ENCODE assay signal across 8 mouse cellular contexts in genomic region chr8:84944478-84945160, GRCm38 (mm10). TPM values are rescaled to one million over a fixed set of nuclear protein-coding genes. Genes with fewer than 3 reads are reported as not detected.
DNase-seq lines count a peak whose midpoint lies in the region; ATAC-seq and TF ChIP-seq lines count a peak whose summit lies in the region.

No protein-coding gene starts in this region.

- TF ChIP-seq POLR2A in CH12.LX (IDR thresholded peaks at IDR 0.05; ENCODE audit: low read depth, low read length): no peak

- dilution Hi-C loops in CH12.LX (cut with MboI; ENCODE audit: extremely low pct_ligation_motif_present, extremely low pct_unique_long_range_greater_than_20kb, low sequenced_read_pairs): no loop called here

- 4% methylated on average over 26 of the region's 26 CpGs for WGBS in embryonic facial prominence, embryonic 11.5 days
- 2% methylated on average over 26 of the region's 26 CpGs for WGBS in hindbrain, embryonic 13.5 days
- WGBS in midbrain, embryonic 12.5 days: 2% methylated on average over 26 of the region's 26 CpGs
- 3% methylated on average over 26 of the region's 26 CpGs for WGBS in stomach, postnatal 0 days

- in situ Hi-C loops in CH12.LX (cut with MboI; ENCODE audit: low pct_ligation_motif_present, low pct_unique_long_range_greater_than_20kb, low sequenced_read_pairs): no loop called here

- H3K4me3 ChIP-seq in CH12.LX (replicated peaks in 1 of 3; ENCODE audit: low read depth in 2 of 3, low read length in 2 of 3, poor library complexity in 1 of 3): no peak overlapping the region
- 0 out of 2 replicates have a peak overlapping the region, but pooled peaks have one; percentile 5 for H3K4me3 ChIP-seq in embryonic facial prominence, embryonic 11.5 days (ENCODE audit: low read depth, low read length)
- H3K4me3 ChIP-seq in hindbrain, embryonic 13.5 days: peak overlapping the region; percentile 63
- peak overlapping the region; percentile 70 for H3K4me3 ChIP-seq in midbrain, embryonic 12.5 days
- no peak overlapping the region; the same call in 1 of the 2 replicates for H3K4me3 ChIP-seq in stomach, postnatal 0 days (ENCODE audit: low read depth, low read length)

- ATAC-seq in embryonic facial prominence, embryonic 11.5 days (replicated peaks; ENCODE audit: insufficient number of reproducible peaks, low FRiP score, low TSS enrichment, low read depth): 0 out of 2 replicates have a peak, but pooled peaks have one; percentile 40
- ATAC-seq in hindbrain, embryonic 13.5 days (ENCODE audit: low FRiP score): peak; percentile 31; the same call in 1 of the 2 replicates
- peak; percentile 57; the same call in 1 of the 2 replicates for ATAC-seq in midbrain, embryonic 12.5 days (ENCODE audit: low FRiP score, low read depth)
- ATAC-seq in stomach, postnatal 0 days (ENCODE audit: low FRiP score, low TSS enrichment): no peak

- no peak for TF ChIP-seq EP300 in CH12.LX (IDR thresholded peaks at IDR 0.05; ENCODE audit: low read length)
- no peak for TF ChIP-seq EP300 in stomach, postnatal 0 days (optimal IDR thresholded peaks at IDR 0.05)

- H3K9me3 ChIP-seq in CH12.LX (replicated peaks; ENCODE audit: low read length): peaks cover 2% of the 10 kb centered on the region
- no peaks in the 10 kb centered on the region for H3K9me3 ChIP-seq in embryonic facial prominence, embryonic 11.5 days (replicated peaks; ENCODE audit: control insufficient read depth, low read length)
- no peaks in the 10 kb centered on the region for H3K9me3 ChIP-seq in hindbrain, embryonic 13.5 days
- no peaks in the 10 kb centered on the region for H3K9me3 ChIP-seq in midbrain, embryonic 12.5 days
- H3K9me3 ChIP-seq in stomach, postnatal 0 days (ENCODE audit: control insufficient read depth, low read length): no peaks in the 10 kb centered on the region

- H3K27ac ChIP-seq in CH12.LX (ENCODE audit: insufficient read depth, low read depth): no peak overlapping the region
- no peak overlapping the region for H3K27ac ChIP-seq in embryonic facial prominence, embryonic 11.5 days (replicated peaks; ENCODE audit: low read depth, low read length)
- no peak overlapping the region for H3K27ac ChIP-seq in hindbrain, embryonic 13.5 days
- H3K27ac ChIP-seq in midbrain, embryonic 12.5 days (replicated peaks): no peak overlapping the region
- no peak overlapping the region for H3K27ac ChIP-seq in stomach, postnatal 0 days (replicated peaks)

- H3K27me3 ChIP-seq in CH12.LX (replicated peaks): peaks cover 66% of the 10 kb centered on the region
- peaks cover 39% of the 10 kb centered on the region for H3K27me3 ChIP-seq in embryonic facial prominence, embryonic 11.5 days (ENCODE audit: control insufficient read depth, insufficient read depth, low read length)
- peaks cover 66% of the 10 kb centered on the region for H3K27me3 ChIP-seq in hindbrain, embryonic 13.5 days
- peaks cover 63% of the 10 kb centered on the region for H3K27me3 ChIP-seq in midbrain, embryonic 12.5 days
- H3K27me3 ChIP-seq in stomach, postnatal 0 days (ENCODE audit: control insufficient read depth, insufficient read depth, low read length): peaks cover 15% of the 10 kb centered on the region; the same call in 1 of the 2 replicates

- no peak for TF ChIP-seq CTCF in CH12.LX (conservative IDR thresholded peaks at IDR 0.05 in 1 of 2, IDR thresholded peaks at IDR 0.05 in 1 of 2; ENCODE audit: low read depth in 2 of 2, low read length in 2 of 2)
- TF ChIP-seq CTCF in stomach, postnatal 0 days (IDR thresholded peaks at IDR 0.05; ENCODE audit: low read depth): no peak

- H3K4me2 ChIP-seq in CH12.LX (ENCODE audit: insufficient read depth, low read depth, poor library complexity, severe bottlenecking): peak overlapping the region; percentile 92
- H3K4me2 ChIP-seq in embryonic facial prominence, embryonic 11.5 days (ENCODE audit: low read depth, low read length): no peak overlapping the region
- peak overlapping the region; percentile 80 for H3K4me2 ChIP-seq in hindbrain, embryonic 13.5 days
- peak overlapping the region; percentile 99 for H3K4me2 ChIP-seq in midbrain, embryonic 12.5 days (replicated peaks)
- H3K4me2 ChIP-seq in stomach, postnatal 0 days (replicated peaks; ENCODE audit: low read depth): no peak overlapping the region

- no peaks in the 10 kb centered on the region for H3K36me3 ChIP-seq in CH12.LX (replicated peaks in 1 of 2; ENCODE audit: control insufficient read depth in 1 of 2, insufficient read depth in 1 of 2, low read length in 1 of 2)
- H3K36me3 ChIP-seq in embryonic facial prominence, embryonic 11.5 days (replicated peaks; ENCODE audit: control insufficient read depth, insufficient read depth, low read depth, low read length): no peaks in the 10 kb centered on the region
- no peaks in the 10 kb centered on the region for H3K36me3 ChIP-seq in hindbrain, embryonic 13.5 days
- H3K36me3 ChIP-seq in midbrain, embryonic 12.5 days: no peaks in the 10 kb centered on the region
- H3K36me3 ChIP-seq in stomach, postnatal 0 days (ENCODE audit: control insufficient read depth, insufficient read depth, low read length): no peaks in the 10 kb centered on the region

- intact Hi-C loops in left cerebral cortex, postnatal 10 days (cut with DNase I): no loop called here

- peaks cover 0 to 7% of the 10 kb centered on the region in 2 experiments; a peak in 2 of 4 replicates for H3K4me1 ChIP-seq in CH12.LX (ENCODE audit: control insufficient read depth in 1 of 2, insufficient read depth in 2 of 2)
- peaks cover 4% of the 10 kb centered on the region for H3K4me1 ChIP-seq in embryonic facial prominence, embryonic 11.5 days (ENCODE audit: control insufficient read depth, insufficient read depth, low read length)
- peaks cover 35% of the 10 kb centered on the region for H3K4me1 ChIP-seq in hindbrain, embryonic 13.5 days (replicated peaks)
- peaks cover 29% of the 10 kb centered on the region for H3K4me1 ChIP-seq in midbrain, embryonic 12.5 days
- no peaks in the 10 kb centered on the region for H3K4me1 ChIP-seq in stomach, postnatal 0 days (replicated peaks; ENCODE audit: control insufficient read depth, insufficient read depth)

- H3K9ac ChIP-seq in CH12.LX (ENCODE audit: insufficient read depth, low read depth): no peak overlapping the region
- H3K9ac ChIP-seq in embryonic facial prominence, embryonic 11.5 days (replicated peaks; ENCODE audit: low read length): no peak overlapping the region
- H3K9ac ChIP-seq in hindbrain, embryonic 13.5 days: no peak overlapping the region
- no peak overlapping the region for H3K9ac ChIP-seq in midbrain, embryonic 12.5 days (replicated peaks)
- H3K9ac ChIP-seq in stomach, postnatal 0 days (ENCODE audit: low read length): no peak overlapping the region

- no peak for TF ChIP-seq RAD21 in CH12.LX (IDR thresholded peaks at IDR 0.05; ENCODE audit: low read depth, low read length)

- DNase-seq in CH12.LX (ENCODE audit: extremely low read depth): no peak
- DNase-seq in WW6 (ENCODE audit: low read depth, low spot score): peak; percentile 86
- peak; percentile 67 for DNase-seq in embryonic facial prominence, embryonic 11.5 days (ENCODE audit: low spot score)
- peak; percentile 72 to 89 for DNase-seq in left cerebral cortex, postnatal 10 days (ENCODE audit: extremely low spot score in 1 of 2, low spot score in 2 of 2)
- DNase-seq in stomach, postnatal 0 days (ENCODE audit: low spot score): peak; percentile 62
- DNase-seq in spleen, postnatal 14 days (ENCODE audit: low spot score in 2 of 2): no peak

- H3K79me2 ChIP-seq in CH12.LX (replicated peaks; ENCODE audit: control insufficient read depth, extremely low read depth, insufficient read depth, poor library complexity, severe bottlenecking): no peaks in the 10 kb centered on the region

RNA-seq across cellular contexts. Expression of gene Rtbdn, which starts 2.2 kb away (rescaled TPM):
- total RNA-seq in CH12.LX (2012; rRNA removed) (0.17 and 0.21 TPM in 2 replicates), CH12.LX (2014; rRNA removed) (not detected in 2 replicates)
- 0.93 and 1.8 TPM in 2 replicates for polyA plus RNA-seq in CH12.LX (2012; ENCODE audit: insufficient read length, low read depth)
- not detected in 2 replicates for polyA plus RNA-seq in embryonic facial prominence, embryonic 11.5 days (2014; fragmentation: Nextera tagmentation; extraction: Ambion mirVana)
- 1.8 and 2.4 TPM in 2 replicates for polyA plus RNA-seq in hindbrain, embryonic 13.5 days (2015; fragmentation: Nextera tagmentation; extraction: Ambion mirVana)
- 1 to 10 TPM; 4.2 to 4.6 TPM for total RNA-seq in left cerebral cortex, postnatal 10 days (2021)
- 1.3 and 1.7 TPM in 2 replicates for polyA plus RNA-seq in midbrain, embryonic 12.5 days (2016; fragmentation: Nextera tagmentation; extraction: Ambion mirVana)
- 0.05 and 0.13 TPM in 2 replicates for polyA plus RNA-seq in stomach, postnatal 0 days (2015; fragmentation: Nextera tagmentation; extraction: Ambion mirVana)

RNA-seq across cellular contexts. Expression of gene Mast1, which starts 7.5 kb away (rescaled TPM):
- total RNA-seq in CH12.LX (2012; rRNA removed) (0.08 and 0.21 TPM in 2 replicates), CH12.LX (2014; rRNA removed) (not detected in 2 replicates)
- 0.34 and 0.55 TPM in 2 replicates for polyA plus RNA-seq in CH12.LX (2012; ENCODE audit: insufficient read length, low read depth)
- 2.8 and 3.9 TPM in 2 replicates for polyA plus RNA-seq in embryonic facial prominence, embryonic 11.5 days (2014; fragmentation: Nextera tagmentation; extraction: Ambion mirVana)
- polyA plus RNA-seq in hindbrain, embryonic 13.5 days (2015; fragmentation: Nextera tagmentation; extraction: Ambion mirVana): 59.1 and 62.2 TPM in 2 replicates
- total RNA-seq in left cerebral cortex, postnatal 10 days (2021): 100 to 1,000 TPM; 183 to 187 TPM
- 29.3 and 34.3 TPM in 2 replicates for polyA plus RNA-seq in midbrain, embryonic 12.5 days (2016; fragmentation: Nextera tagmentation; extraction: Ambion mirVana)
- 0.87 and 1.1 TPM in 2 replicates for polyA plus RNA-seq in stomach, postnatal 0 days (2015; fragmentation: Nextera tagmentation; extraction: Ambion mirVana)

RNA-seq across cellular contexts. Expression of gene Gm49661, which starts 24.6 kb away (rescaled TPM):
- 1.8 and 3.1 TPM in 2 replicates for total RNA-seq in CH12.LX (2012; rRNA removed)
- not detected in 2 replicates for total RNA-seq in CH12.LX (2014; rRNA removed)
- polyA plus RNA-seq in CH12.LX (2012; ENCODE audit: insufficient read length, low read depth): not detected in 2 replicates
- not detected in 2 replicates for polyA plus RNA-seq in embryonic facial prominence, embryonic 11.5 days (2014; fragmentation: Nextera tagmentation; extraction: Ambion mirVana)
- not detected in 2 replicates for polyA plus RNA-seq in hindbrain, embryonic 13.5 days (2015; fragmentation: Nextera tagmentation; extraction: Ambion mirVana)
- not detected for total RNA-seq in left cerebral cortex, postnatal 10 days (2021)
- polyA plus RNA-seq in midbrain, embryonic 12.5 days (2016; fragmentation: Nextera tagmentation; extraction: Ambion mirVana): not detected in 2 replicates
- polyA plus RNA-seq in stomach, postnatal 0 days (2015; fragmentation: Nextera tagmentation; extraction: Ambion mirVana): not detected in 2 replicates

RNA-seq across cellular contexts. Expression of gene Prdx2, which starts 24.8 kb away (rescaled TPM):
- total RNA-seq in CH12.LX (2012; rRNA removed) (218 and 231 TPM in 2 replicates), CH12.LX (2014; rRNA removed) (231 and 232 TPM in 2 replicates)
- polyA plus RNA-seq in CH12.LX (2012; ENCODE audit: insufficient read length, low read depth): 158 and 159 TPM in 2 replicates
- 1,219 and 1,316 TPM in 2 replicates for polyA plus RNA-seq in embryonic facial prominence, embryonic 11.5 days (2014; fragmentation: Nextera tagmentation; extraction: Ambion mirVana)
- 1,362 and 1,388 TPM in 2 replicates for polyA plus RNA-seq in hindbrain, embryonic 13.5 days (2015; fragmentation: Nextera tagmentation; extraction: Ambion mirVana)
- total RNA-seq in left cerebral cortex, postnatal 10 days (2021): 100 to 1,000 TPM; 507 to 518 TPM
- 1,292 and 1,309 TPM in 2 replicates for polyA plus RNA-seq in midbrain, embryonic 12.5 days (2016; fragmentation: Nextera tagmentation; extraction: Ambion mirVana)
- polyA plus RNA-seq in stomach, postnatal 0 days (2015; fragmentation: Nextera tagmentation; extraction: Ambion mirVana): 370 and 376 TPM in 2 replicates

RNA-seq across cellular contexts. Expression of gene Rnaseh2a, which starts 24.9 kb away (rescaled TPM):
- total RNA-seq in CH12.LX (2012; rRNA removed): 104 and 115 TPM in 2 replicates
- 71.6 and 76.2 TPM in 2 replicates for total RNA-seq in CH12.LX (2014; rRNA removed)
- 83.1 and 88.1 TPM in 2 replicates for polyA plus RNA-seq in CH12.LX (2012; ENCODE audit: insufficient read length, low read depth)
- polyA plus RNA-seq in embryonic facial prominence, embryonic 11.5 days (2014; fragmentation: Nextera tagmentation; extraction: Ambion mirVana): 109 and 137 TPM in 2 replicates
- polyA plus RNA-seq in hindbrain, embryonic 13.5 days (2015; fragmentation: Nextera tagmentation; extraction: Ambion mirVana): 61.4 and 62.1 TPM in 2 replicates
- total RNA-seq in left cerebral cortex, postnatal 10 days (2021): 10 to 100 TPM; 41.0 to 44.2 TPM
- polyA plus RNA-seq in midbrain, embryonic 12.5 days (2016; fragmentation: Nextera tagmentation; extraction: Ambion mirVana): 91.9 and 98.7 TPM in 2 replicates
- 79.4 and 80.1 TPM in 2 replicates for polyA plus RNA-seq in stomach, postnatal 0 days (2015; fragmentation: Nextera tagmentation; extraction: Ambion mirVana)

Comparison
In these comparisons a context has a peak if more than half of its experiments do, and no peak if none do; other contexts are left out.
1. DNase-seq: peak in WW6 (single experiment), embryonic facial prominence, embryonic 11.5 days (single experiment), left cerebral cortex, postnatal 10 days (2 of 2) and stomach, postnatal 0 days (single experiment); none in CH12.LX (single experiment) and spleen, postnatal 14 days (0 of 2).
2. H3K4me2 ChIP-seq: peak in CH12.LX (single experiment), hindbrain, embryonic 13.5 days (single experiment) and midbrain, embryonic 12.5 days (single experiment); none in embryonic facial prominence, embryonic 11.5 days (single experiment) and stomach, postnatal 0 days (single experiment).
3. H3K4me3 ChIP-seq: peak in embryonic facial prominence, embryonic 11.5 days (single experiment), hindbrain, embryonic 13.5 days (single experiment) and midbrain, embryonic 12.5 days (single experiment); none in CH12.LX (0 of 3) and stomach, postnatal 0 days (single experiment).